ENCODE assay signal across 22 mouse cellular contexts in genomic region chr5:33015579-33015978, GRCm38 (mm10). TPM values are rescaled to one million over a fixed set of nuclear protein-coding genes. Genes with fewer than 3 reads are reported as not detected.
DNase-seq lines count a peak whose midpoint lies in the region; ATAC-seq lines count a peak whose summit lies in the region.
"Had no signal": no experiment of that assay in that cellular context is flagged by ENCODE, and none has a peak within 500 bp of the region (broad histone marks: within the 10 kb centered on the region; RNA-seq: fewer than 3 reads in every experiment).

No protein-coding gene starts in this region.

- intact Hi-C loops in heart, postnatal 36 days (cut with DNase I) = loop anchor here (2.0 kb wide), 1 partner anchor 23 kb away; no protein-coding TSS in a partner anchor

- WGBS in heart, embryonic 13.5 days = 57% methylated on average over 5 of the region's 5 CpGs

- no peaks in the 10 kb centered on the region; the same call in 1 of the 2 replicates for H3K36me3 ChIP-seq in heart, embryonic 13.5 days
- H3K36me3 ChIP-seq: embryonic facial prominence, embryonic 15.5 days; midbrain, embryonic 10.5 days; stomach, embryonic 15.5 days had no signal

- H3K4me1 ChIP-seq in heart, embryonic 13.5 days = peaks cover 30% of the 10 kb centered on the region

- H3K4me2 ChIP-seq in heart, embryonic 13.5 days = no peak overlapping the region
- H3K4me2 ChIP-seq: embryonic facial prominence, embryonic 15.5 days; stomach, embryonic 15.5 days had no signal

- H3K9ac ChIP-seq in heart, embryonic 13.5 days = 0 out of 2 replicates have a peak overlapping the region, but pooled peaks have one; percentile 34
- H3K9ac ChIP-seq: embryonic facial prominence, embryonic 15.5 days; stomach, embryonic 15.5 days had no signal

- no peaks in the 10 kb centered on the region for H3K27me3 ChIP-seq in heart, embryonic 13.5 days (replicated peaks)
- H3K27me3 ChIP-seq: embryonic facial prominence, embryonic 15.5 days; stomach, embryonic 15.5 days had no signal

- ATAC-seq in heart, embryonic 13.5 days (ENCODE audit: extremely low read depth, insufficient number of reproducible peaks, low FRiP score, low TSS enrichment) = no peak
- ATAC-seq: activated CD4-positive, CD25-positive, alpha-beta regulatory T cell, adult 4 months; hindbrain, postnatal 0 days had no signal

- no peak for DNase-seq in heart, postnatal 36 days
- peak; percentile 74 for DNase-seq in ovary, adult 18-20 months (ENCODE audit: low spot score)
- DNase-seq in ovary, postnatal 10 days (ENCODE audit: low spot score) = no peak
- peak; percentile 63 to 68 for DNase-seq in adrenal gland, postnatal 36 days
- peak; percentile 80 for DNase-seq in testis, postnatal 14 days (ENCODE audit: low spot score)
- no peak for DNase-seq in spleen, adult 18-20 months
- DNase-seq: cerebellum, adult 11-12 months; cerebellum, postnatal 14 days; heart, adult 11 months; kidney, adult 18-20 months; layer of hippocampus, postnatal 36 days; lung, adult 2 months; lung, postnatal 36 days; thymus, postnatal 14 days had no signal

- no peaks in the 10 kb centered on the region for H3K9me3 ChIP-seq in heart, embryonic 13.5 days
- H3K9me3 ChIP-seq: embryonic facial prominence, embryonic 15.5 days; limb, embryonic 10.5 days; midbrain, embryonic 10.5 days; stomach, embryonic 15.5 days had no signal

- H3K27ac ChIP-seq in heart, embryonic 13.5 days (replicated peaks) = no peak overlapping the region
- H3K27ac ChIP-seq: embryonic facial prominence, embryonic 15.5 days; hindbrain, postnatal 0 days; kidney, postnatal 0 days; limb, embryonic 10.5 days; midbrain, embryonic 10.5 days; stomach, embryonic 15.5 days had no signal

- H3K4me3 ChIP-seq in heart, embryonic 13.5 days = no peak overlapping the region
- H3K4me3 ChIP-seq: embryonic facial prominence, embryonic 15.5 days; limb, embryonic 10.5 days; midbrain, embryonic 10.5 days; stomach, embryonic 15.5 days had no signal

RNA-seq across cellular contexts. Expression of gene Ywhah, which starts 3.0 kb away (rescaled TPM):
- 406 and 460 TPM in 2 replicates for polyA plus RNA-seq in heart, embryonic 13.5 days (2015; fragmentation: Nextera tagmentation; extraction: Ambion mirVana)
- total RNA-seq in heart, postnatal 36 days (2021) = 10 to 100 TPM; 83.7 to 93.5 TPM
- total RNA-seq in adrenal gland, postnatal 36 days (2021) = 100 to 1,000 TPM; 169 to 179 TPM

Comparison
In these comparisons a context has a peak if more than half of its experiments do, and no peak if none do; other contexts are left out.
1. DNase-seq: peak in ovary, adult 18-20 months (single experiment), adrenal gland, postnatal 36 days (2 of 2) and testis, postnatal 14 days (single experiment); none in heart, postnatal 36 days (0 of 2), ovary, postnatal 10 days (single experiment) and spleen, adult 18-20 months (0 of 2).